Mouse (Mus musculus) ovary, postnatal 36 days (tissue): Measurements from ENCODE around the gene Crocc2.

Source experiments
- DNase-seq: peaks from one replicate; pipeline ENCODE4 v3.0.0; 2022; ENCODE audit warnings: low spot score, mixed read lengths

Gene Crocc2

DNA sequence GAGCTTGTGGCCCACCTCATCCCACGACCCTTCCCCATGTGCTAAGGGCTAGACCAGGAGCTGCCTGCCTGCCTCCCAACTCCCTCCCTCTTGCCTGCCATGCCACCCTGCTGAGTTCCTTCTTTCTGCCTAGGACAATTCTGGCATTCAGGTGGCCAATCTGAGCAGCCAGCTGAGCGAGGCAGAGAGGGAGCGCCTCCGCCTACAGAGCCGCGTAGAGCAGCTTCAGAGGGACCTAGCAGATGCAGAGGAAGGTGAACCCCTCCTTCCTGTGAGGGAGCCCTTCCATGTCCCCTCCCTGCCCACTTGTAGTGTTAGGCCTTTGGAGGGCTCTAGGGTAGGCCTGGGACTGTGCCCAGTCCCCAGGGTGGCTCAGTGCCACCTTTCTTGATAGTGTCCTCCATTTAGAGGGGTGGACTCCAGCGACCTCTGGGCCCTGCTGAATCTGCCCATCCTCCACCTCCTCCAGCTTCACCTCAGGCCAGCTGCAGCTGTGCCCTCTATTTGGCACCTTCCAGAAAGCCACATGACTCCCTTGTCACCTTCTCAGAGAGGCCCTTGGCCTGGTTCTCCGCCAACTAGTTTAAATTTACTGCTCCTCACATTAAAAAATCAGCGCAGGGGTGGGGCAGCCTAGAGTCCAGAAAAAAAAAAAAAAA, 48.4 kb downstream of the Crocc2 start:
- no peak for DNase-seq

- no peak for DNase-seq
These were observed 49.0 kb downstream of the Crocc2 start for GRCm38 (mm10) chr1:93217530-93217929.

DNA sequence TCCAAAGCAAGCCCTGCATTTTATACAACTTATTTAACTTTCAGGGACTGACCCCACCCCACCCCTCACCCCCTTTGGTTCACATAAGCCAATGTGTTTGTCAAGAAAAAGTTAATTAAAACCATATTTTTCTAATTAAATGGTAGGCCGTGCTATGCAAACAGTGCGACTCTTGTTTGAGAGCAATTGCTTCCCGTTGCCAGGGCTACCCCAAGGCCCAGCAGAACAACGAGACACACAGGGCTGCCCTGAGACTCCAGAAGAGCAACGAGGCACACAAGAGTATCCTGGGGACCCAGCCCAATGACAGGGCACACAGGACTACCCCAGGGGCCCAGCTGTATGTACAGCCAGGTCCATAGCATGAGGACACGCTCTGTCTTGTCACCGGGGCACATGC, 52.3 kb downstream of the Crocc2 start:
- no peak for DNase-seq

- peak; percentile 56 for DNase-seq
These were observed 55.4 kb downstream of the Crocc2 start for GRCm38 (mm10) chr1:93223972-93224371.

DNA sequence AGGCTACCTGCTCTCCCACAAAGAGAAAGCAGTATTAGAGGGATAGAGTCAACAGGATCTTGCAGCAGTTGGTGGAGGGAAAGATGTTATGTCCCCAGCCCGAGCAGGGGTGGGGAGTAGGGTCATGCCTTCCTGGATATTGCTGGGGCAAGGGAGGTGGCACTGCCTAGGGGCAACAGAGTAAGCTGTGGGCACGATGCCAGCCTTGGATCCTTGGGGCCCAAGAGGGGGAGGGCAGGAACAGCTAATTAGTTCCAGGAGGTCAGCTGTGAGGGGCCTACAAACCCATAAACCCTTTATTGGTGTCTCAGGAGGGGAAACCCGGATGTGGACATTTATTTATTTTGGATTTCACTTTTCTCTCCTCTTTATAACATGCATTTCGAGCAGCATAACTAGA, 56.7 kb downstream of the Crocc2 start:
- no peak for DNase-seq

DNA sequence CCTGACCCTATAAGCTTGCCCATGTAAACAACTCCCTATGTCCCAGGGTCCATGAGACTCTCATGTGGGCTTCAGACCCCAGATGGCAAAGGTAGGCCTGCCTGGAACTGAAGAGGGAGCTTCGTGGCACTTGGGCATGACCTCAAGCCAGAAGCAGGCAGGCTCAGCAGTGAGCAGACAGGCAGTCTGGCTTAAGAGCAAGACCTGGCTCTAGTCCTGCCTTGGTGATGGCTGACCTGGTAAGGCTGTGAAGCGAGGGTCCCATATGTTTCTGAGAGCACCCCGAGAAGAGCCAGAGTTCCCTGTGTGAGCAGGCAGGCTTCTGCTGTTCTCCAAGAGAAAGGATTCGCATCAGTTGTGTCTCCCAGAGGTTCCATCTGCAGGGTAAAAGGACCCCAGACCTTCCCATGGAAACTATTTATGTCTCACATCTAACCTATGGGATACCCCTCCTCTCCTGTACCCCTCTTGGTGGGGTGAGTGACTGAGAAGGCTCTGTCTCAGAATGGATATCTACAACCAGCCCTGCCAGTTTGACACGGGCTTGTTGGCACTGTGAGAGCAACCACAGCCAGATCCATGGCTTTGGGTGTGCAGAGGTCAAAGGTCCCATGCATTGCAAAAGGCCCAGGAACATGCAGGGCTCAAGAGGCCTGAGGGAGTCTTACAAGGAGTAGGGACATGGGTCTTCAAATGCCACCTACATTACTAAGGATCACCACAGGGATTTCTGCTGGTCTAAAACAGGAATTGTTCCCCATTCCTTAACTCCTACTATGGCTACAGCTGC, 57.4 kb downstream of the Crocc2 start:
- no peak for DNase-seq

DNA sequence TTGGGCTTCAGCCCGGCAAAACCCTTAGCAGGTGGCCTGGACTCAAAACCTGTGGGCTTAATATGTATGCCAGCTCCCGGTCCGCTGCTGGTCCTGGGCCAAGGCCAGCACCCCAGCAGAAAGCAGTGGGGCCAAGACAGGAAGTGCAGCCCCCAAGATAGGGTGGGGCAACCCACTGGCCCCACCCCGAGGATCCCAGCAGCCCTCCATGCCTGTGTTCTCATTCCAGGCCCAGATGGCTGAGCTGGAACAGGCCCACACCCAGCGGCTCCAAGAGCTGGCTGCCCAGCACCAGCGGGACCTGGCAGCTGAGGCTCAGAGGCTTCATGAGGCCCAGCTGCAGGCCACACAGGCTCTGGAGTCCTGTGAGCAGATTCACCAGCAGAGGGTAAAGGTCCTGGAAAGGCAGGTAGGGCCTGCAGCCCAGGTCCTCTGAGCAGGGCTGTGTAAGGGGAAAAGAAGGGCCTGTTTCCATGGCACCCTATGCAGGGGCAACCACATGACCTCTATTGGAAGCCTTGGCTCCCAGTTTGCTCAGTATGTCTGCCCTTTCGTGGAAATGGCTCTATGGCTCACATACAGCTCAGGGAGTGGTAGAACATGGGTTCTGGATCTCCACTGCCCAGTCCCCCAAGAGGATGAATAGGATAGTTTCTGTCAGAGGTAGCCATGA, 58.9 kb downstream of the Crocc2 start:
- no peak for DNase-seq

DNA sequence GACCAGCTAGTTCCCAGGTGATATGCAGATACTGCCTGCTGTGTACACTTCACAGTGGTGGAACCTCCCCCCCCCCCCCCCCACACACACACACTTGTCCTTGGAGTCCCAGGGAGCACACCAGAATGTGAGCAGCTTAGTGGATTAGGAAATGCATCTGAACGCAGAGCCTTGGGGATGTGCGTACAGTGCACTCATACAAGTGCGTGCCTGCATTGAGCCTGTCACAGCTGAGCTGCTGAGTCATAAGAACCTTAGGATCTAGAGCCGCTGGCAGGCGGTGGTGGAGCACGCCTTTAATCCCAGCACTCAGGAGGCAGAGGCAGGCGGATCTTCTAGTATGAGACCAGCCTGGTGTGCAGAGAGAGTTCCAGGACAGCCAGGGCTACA, 59.4 kb downstream of the Crocc2 start:
- DNase-seq: no peak

GRCm38 (mm10) chr1:93229221-93229620, 60.7 kb downstream of the Crocc2 start:
- DNase-seq: no peak

DNA sequence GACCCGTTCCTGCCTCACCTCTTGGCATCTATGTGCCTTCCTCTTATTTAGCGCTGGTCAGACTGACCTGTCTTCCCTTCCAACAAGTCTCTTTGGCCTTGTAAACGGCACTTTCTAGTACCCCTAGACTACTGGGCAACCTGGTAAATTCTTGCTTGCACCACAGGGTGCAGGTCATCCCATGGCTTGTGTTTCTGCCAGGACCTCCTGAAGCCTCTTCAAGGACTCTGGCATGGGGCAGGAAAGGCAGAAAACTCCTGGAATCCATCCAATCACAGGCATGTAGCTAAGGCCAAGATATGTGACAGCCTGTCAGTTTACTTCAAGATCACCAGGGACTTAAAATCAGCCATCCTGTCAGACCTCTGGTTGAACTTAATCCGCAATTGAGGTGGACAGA, 61.1 kb downstream of the Crocc2 start:
- DNase-seq: no peak

- DNase-seq: peak; percentile 94
These were observed 67.3 kb downstream of the Crocc2 start, which contains the start of gene Sned1 for GRCm38 (mm10) chr1:93235576-93236544. Gene Sned1, plus strand, starts transcription at chr1:93235841.

DNA sequence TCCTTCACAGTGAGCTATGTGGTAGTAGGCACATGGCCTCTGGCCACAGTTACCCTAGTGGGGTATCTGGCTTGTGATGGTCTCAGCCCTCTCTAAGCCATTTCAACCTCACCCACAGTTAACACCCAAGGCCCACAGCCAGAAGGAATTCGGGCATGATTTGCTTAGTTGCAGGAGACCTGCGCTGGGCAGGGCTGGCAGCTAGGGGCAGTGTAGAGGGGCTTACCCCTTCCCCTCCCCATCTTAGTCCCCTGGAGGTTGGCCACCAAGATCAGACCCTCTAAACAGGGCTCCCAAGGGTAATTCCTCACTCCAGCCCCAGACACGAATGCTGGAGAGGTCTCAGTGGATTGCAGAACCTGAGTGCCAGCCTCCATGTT, 68.0 kb downstream of the Crocc2 start:
- DNase-seq: no peak

DNA sequence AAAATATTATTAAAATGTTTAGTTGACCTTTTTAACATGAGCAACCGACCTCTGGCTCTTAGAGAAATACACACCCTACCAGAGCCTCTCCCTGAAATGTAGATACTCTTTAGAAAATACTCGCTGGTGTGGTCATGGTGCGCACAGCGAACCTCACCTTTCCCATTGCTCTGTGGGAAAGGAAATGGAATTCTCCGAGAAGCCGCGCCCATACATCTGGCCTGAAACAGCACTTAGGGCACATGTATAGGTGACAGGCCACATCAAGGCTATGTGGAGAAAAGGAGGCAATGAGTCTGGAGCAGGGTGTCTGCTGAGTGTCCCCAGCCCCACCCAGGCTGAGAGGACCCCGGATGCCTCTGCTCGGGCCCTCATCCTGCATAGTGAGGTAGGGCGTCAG, 69.2 kb downstream of the Crocc2 start:
- DNase-seq: no peak

- no peak for DNase-seq
These were observed 69.7 kb downstream of the Crocc2 start for GRCm38 (mm10) chr1:93238201-93238600.

- DNase-seq: no peak
These were observed 77.4 kb downstream of the Crocc2 start for GRCm38 (mm10) chr1:93245936-93246335.

GRCm38 (mm10) chr1:93252586-93252985, 84.1 kb downstream of the Crocc2 start:
- no peak for DNase-seq

- no peak for DNase-seq
These were observed 87.2 kb downstream of the Crocc2 start for GRCm38 (mm10) chr1:93255761-93256160.

- no peak for DNase-seq
These were observed 89.0 kb downstream of the Crocc2 start for GRCm38 (mm10) chr1:93257560-93257959.

- DNase-seq: no peak
These were observed 98.7 kb downstream of the Crocc2 start for GRCm38 (mm10) chr1:93267207-93267606.

DNA sequence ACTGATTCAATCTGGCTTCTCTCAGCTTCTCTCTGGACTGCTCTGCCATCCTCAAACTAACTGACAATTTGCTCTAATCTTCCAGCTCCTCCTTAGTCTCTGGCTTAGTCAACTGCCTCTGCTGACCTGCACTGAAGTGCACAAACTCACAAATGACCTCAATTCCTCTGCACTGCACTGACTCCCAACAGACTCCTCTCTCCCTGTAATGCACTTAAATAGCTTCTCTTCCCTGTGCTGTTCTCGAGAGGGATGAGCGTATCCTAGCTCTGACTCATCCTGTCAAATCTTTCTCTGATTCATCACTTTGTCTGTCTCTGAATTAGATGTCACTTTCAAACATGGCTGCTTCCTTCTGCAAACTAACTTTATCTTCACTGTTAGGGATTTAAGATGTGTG, 99.7 kb downstream of the Crocc2 start:
- DNase-seq: no peak

GRCm38 (mm10) chr1:93270516-93271240, 102.2 kb downstream of the Crocc2 start:
- DNase-seq: no peak
